Mouse (Mus musculus) heart, adult 2 months (tissue): ENCODE results near the gene Stard13.

ENCODE experiments used
- CTCF ChIP-seq: fragments of 200-600 bp; IDR thresholded peaks from 2 replicates; pipeline ENCODE4 v1.8.1; 2022; ENCODE audit warnings: antibody characterized with exemption, mild to moderate bottlenecking, moderate library complexity
- EP300 ChIP-seq: fragments of 200-500 bp; IDR thresholded peaks from 2 replicates; pipeline ENCODE4 v1.6.1; 2011; ENCODE audit warnings: low read depth, low read length, control low read depth; ENCODE audit not compliant: insufficient read depth

GRCm38 (mm10) chr5:151103284-151103683 lies 130.4 kb downstream of the Stard13 start:
- TF ChIP-seq CTCF, result no peak
- no peak for TF ChIP-seq EP300
